Mouse (Mus musculus): ENCODE data around the gene Olfr510. TPM values are rescaled to one million over a fixed set of nuclear protein-coding genes. Genes with fewer than 3 reads are reported as not detected.
"Not testable (repeated sequence)": the region's sequence is repeated elsewhere in the genome, so short reads cannot be mapped to it uniquely, and the experiment has no call there.

Olfr510 gene
- total RNA-seq (2014; rRNA removed; ENCODE audit: low replicate concordance) (not detected in 2 replicates), polyA plus RNA-seq (2015; fragmentation: Nextera tagmentation; extraction: Ambion mirVana) (not detected in 2 replicates)

- Histone ChIP-seq H3K27ac (ENCODE audit: low read depth) (no peak within 1 kb of the TSS), H3K9ac (replicated peaks; ENCODE audit: low read depth, low read length) (no peak within 1 kb of the TSS), H3K36me3 (replicated peaks; ENCODE audit: control insufficient read depth, insufficient read depth, low read length) (no peaks in the 10 kb centered on the region), H3K4me3 (ENCODE audit: low read depth, low read length) (no peak within 1 kb of the TSS), H3K4me2 (ENCODE audit: low read depth, low read length) (no peak within 1 kb of the TSS), H3K27me3 (ENCODE audit: control insufficient read depth, insufficient read depth, low read length) (no peaks in the 10 kb centered on the region), H3K4me1 (ENCODE audit: control insufficient read depth, insufficient read depth) (no peaks in the 10 kb centered on the region), H3K9me3 (replicated peaks; ENCODE audit: control insufficient read depth, low read length) (no peaks in the 10 kb centered on the region)
- DNase-seq (ENCODE audit: low spot score) (no peak), ATAC-seq (ENCODE audit: insufficient read depth, low read depth) (no peak)
- TF ChIP-seq EP300 (IDR thresholded peaks at IDR 0.05; ENCODE audit: low read depth) (no peak), CTCF (IDR thresholded peaks at IDR 0.05; ENCODE audit: low read depth) (no peak)
- 80% methylated on average over 1 of the region's 1 CpGs for WGBS
These were observed at the start of gene Olfr510 for GRCm38 (mm10) chr7:108666118-108666517. TSS of gene Olfr510 (plus strand) at chr7:108666418.

GRCm38 (mm10) chr7:108616781-108617180 is 49.4 kb upstream of the Olfr510 start:
- H3K9ac ChIP-seq (replicated peaks; ENCODE audit: low read depth, low read length); H3K27me3 ChIP-seq (ENCODE audit: control insufficient read depth, insufficient read depth, low read length); H3K9me3 ChIP-seq (replicated peaks; ENCODE audit: control insufficient read depth, low read length); H3K36me3 ChIP-seq (replicated peaks; ENCODE audit: control insufficient read depth, insufficient read depth, low read length); H3K4me2 ChIP-seq (ENCODE audit: low read depth, low read length); ATAC-seq (ENCODE audit: insufficient read depth, low read depth); H3K4me1 ChIP-seq (ENCODE audit: control insufficient read depth, insufficient read depth); DNase-seq (ENCODE audit: low spot score); H3K4me3 ChIP-seq (ENCODE audit: low read depth, low read length); H3K27ac ChIP-seq (ENCODE audit: low read depth): not testable (repeated sequence)
- WGBS = 64% methylated on average over 3 of the region's 3 CpGs

GRCm38 (mm10) chr7:108621514-108621913 is 44.7 kb upstream of the Olfr510 start, which contains the start of gene Olfr507:
TSS of gene Olfr507 (plus strand) at chr7:108621814.
- WGBS = 65% methylated on average over 2 of the region's 2 CpGs
- no peak for TF ChIP-seq CTCF (IDR thresholded peaks at IDR 0.05; ENCODE audit: low read depth)
- TF ChIP-seq EP300 (IDR thresholded peaks at IDR 0.05; ENCODE audit: low read depth) = no peak
- Histone ChIP-seq H3K4me3 (ENCODE audit: low read depth, low read length) (no peak within 1 kb of the TSS), H3K4me2 (ENCODE audit: low read depth, low read length) (no peak within 1 kb of the TSS), H3K9ac (replicated peaks; ENCODE audit: low read depth, low read length) (no peak within 1 kb of the TSS), H3K9me3 (replicated peaks; ENCODE audit: control insufficient read depth, low read length) (0 out of 2 replicates have a peak, but pooled peaks cover 2% of the 10 kb centered on the region), H3K27me3 (ENCODE audit: control insufficient read depth, insufficient read depth, low read length) (no peaks in the 10 kb centered on the region), H3K36me3 (replicated peaks; ENCODE audit: control insufficient read depth, insufficient read depth, low read length) (no peaks in the 10 kb centered on the region), H3K4me1 (ENCODE audit: control insufficient read depth, insufficient read depth) (no peaks in the 10 kb centered on the region), H3K27ac (ENCODE audit: low read depth) (no peak within 1 kb of the TSS)
- no peak for DNase-seq (ENCODE audit: low spot score)
- ATAC-seq (ENCODE audit: insufficient read depth, low read depth) = no peak

GRCm38 (mm10) chr7:108629694-108630093 is 36.5 kb upstream of the Olfr510 start, which contains the start of gene Olfr508:
TSS of gene Olfr508 (plus strand) at chr7:108629994.
- Histone ChIP-seq H3K9me3 (replicated peaks; ENCODE audit: control insufficient read depth, low read length) (0 out of 2 replicates have a peak, but pooled peaks cover 4% of the 10 kb centered on the region), H3K4me3 (ENCODE audit: low read depth, low read length) (no peak within 1 kb of the TSS), H3K4me2 (ENCODE audit: low read depth, low read length) (no peak within 1 kb of the TSS), H3K27ac (ENCODE audit: low read depth) (no peak within 1 kb of the TSS), H3K36me3 (replicated peaks; ENCODE audit: control insufficient read depth, insufficient read depth, low read length) (no peaks in the 10 kb centered on the region), H3K9ac (replicated peaks; ENCODE audit: low read depth, low read length) (no peak within 1 kb of the TSS), H3K4me1 (ENCODE audit: control insufficient read depth, insufficient read depth) (no peaks in the 10 kb centered on the region), H3K27me3 (ENCODE audit: control insufficient read depth, insufficient read depth, low read length) (no peaks in the 10 kb centered on the region)
- no peak for DNase-seq (ENCODE audit: low spot score)
- TF ChIP-seq CTCF (IDR thresholded peaks at IDR 0.05; ENCODE audit: low read depth) = no peak
- no peak for ATAC-seq (ENCODE audit: insufficient read depth, low read depth)
- 65% methylated on average over 3 of the region's 3 CpGs for WGBS

GRCm38 (mm10) chr7:108651806-108652205 is 14.4 kb upstream of the Olfr510 start, which contains the start of gene Olfr509:
TSS of gene Olfr509 (minus strand) at chr7:108651906.
- H3K9me3 ChIP-seq (replicated peaks; ENCODE audit: control insufficient read depth, low read length) = no peaks in the 10 kb centered on the region
- H3K27ac ChIP-seq (ENCODE audit: low read depth) = no peak within 1 kb of the TSS
- TF ChIP-seq CTCF (IDR thresholded peaks at IDR 0.05; ENCODE audit: low read depth) (no peak), EP300 (IDR thresholded peaks at IDR 0.05; ENCODE audit: low read depth) (no peak)
- no peak within 1 kb of the TSS for H3K9ac ChIP-seq (replicated peaks; ENCODE audit: low read depth, low read length)
- DNase-seq (ENCODE audit: low spot score) (no peak), ATAC-seq (ENCODE audit: insufficient read depth, low read depth) (no peak)
- no peak within 1 kb of the TSS for H3K4me3 ChIP-seq (ENCODE audit: low read depth, low read length)
- H3K4me1 ChIP-seq (ENCODE audit: control insufficient read depth, insufficient read depth) = no peaks in the 10 kb centered on the region
- H3K4me2 ChIP-seq (ENCODE audit: low read depth, low read length) = no peak within 1 kb of the TSS
- H3K27me3 ChIP-seq (ENCODE audit: control insufficient read depth, insufficient read depth, low read length) = no peaks in the 10 kb centered on the region
- no peaks in the 10 kb centered on the region for H3K36me3 ChIP-seq (replicated peaks; ENCODE audit: control insufficient read depth, insufficient read depth, low read length)

- no peaks in the 10 kb centered on the region for H3K4me1 ChIP-seq (ENCODE audit: control insufficient read depth, insufficient read depth)
- no peak overlapping the region for H3K4me2 ChIP-seq (ENCODE audit: low read depth, low read length)
- 0 out of 2 replicates have a peak, but pooled peaks cover 2% of the 10 kb centered on the region for H3K9me3 ChIP-seq (replicated peaks; ENCODE audit: control insufficient read depth, low read length)
- ATAC-seq (ENCODE audit: insufficient read depth, low read depth) = no peak
- H3K27me3 ChIP-seq (ENCODE audit: control insufficient read depth, insufficient read depth, low read length) = no peaks in the 10 kb centered on the region
- no peak overlapping the region for H3K9ac ChIP-seq (replicated peaks; ENCODE audit: low read depth, low read length)
- H3K4me3 ChIP-seq (ENCODE audit: low read depth, low read length) = no peak overlapping the region
- 74% methylated on average over 3 of the region's 3 CpGs for WGBS
- no peaks in the 10 kb centered on the region for H3K36me3 ChIP-seq (replicated peaks; ENCODE audit: control insufficient read depth, insufficient read depth, low read length)
- no peak overlapping the region for H3K27ac ChIP-seq (ENCODE audit: low read depth)
- no peak for DNase-seq (ENCODE audit: low spot score)
- TF ChIP-seq EP300 (IDR thresholded peaks at IDR 0.05; ENCODE audit: low read depth) = no peak
- no peak for TF ChIP-seq CTCF (IDR thresholded peaks at IDR 0.05; ENCODE audit: low read depth)
These were observed 3.8 kb upstream of the Olfr510 start for GRCm38 (mm10) chr7:108662419-108662818.
